Mouse (Mus musculus): Measurements from ENCODE around the gene Osbpl8. TPM values are rescaled to one million over a fixed set of nuclear protein-coding genes. Genes with fewer than 3 reads are reported as not detected.

Gene Osbpl8
- 5.7 and 7.8 TPM in 2 replicates for polyA plus RNA-seq (2012; ENCODE audit: low replicate concordance)

DNA sequence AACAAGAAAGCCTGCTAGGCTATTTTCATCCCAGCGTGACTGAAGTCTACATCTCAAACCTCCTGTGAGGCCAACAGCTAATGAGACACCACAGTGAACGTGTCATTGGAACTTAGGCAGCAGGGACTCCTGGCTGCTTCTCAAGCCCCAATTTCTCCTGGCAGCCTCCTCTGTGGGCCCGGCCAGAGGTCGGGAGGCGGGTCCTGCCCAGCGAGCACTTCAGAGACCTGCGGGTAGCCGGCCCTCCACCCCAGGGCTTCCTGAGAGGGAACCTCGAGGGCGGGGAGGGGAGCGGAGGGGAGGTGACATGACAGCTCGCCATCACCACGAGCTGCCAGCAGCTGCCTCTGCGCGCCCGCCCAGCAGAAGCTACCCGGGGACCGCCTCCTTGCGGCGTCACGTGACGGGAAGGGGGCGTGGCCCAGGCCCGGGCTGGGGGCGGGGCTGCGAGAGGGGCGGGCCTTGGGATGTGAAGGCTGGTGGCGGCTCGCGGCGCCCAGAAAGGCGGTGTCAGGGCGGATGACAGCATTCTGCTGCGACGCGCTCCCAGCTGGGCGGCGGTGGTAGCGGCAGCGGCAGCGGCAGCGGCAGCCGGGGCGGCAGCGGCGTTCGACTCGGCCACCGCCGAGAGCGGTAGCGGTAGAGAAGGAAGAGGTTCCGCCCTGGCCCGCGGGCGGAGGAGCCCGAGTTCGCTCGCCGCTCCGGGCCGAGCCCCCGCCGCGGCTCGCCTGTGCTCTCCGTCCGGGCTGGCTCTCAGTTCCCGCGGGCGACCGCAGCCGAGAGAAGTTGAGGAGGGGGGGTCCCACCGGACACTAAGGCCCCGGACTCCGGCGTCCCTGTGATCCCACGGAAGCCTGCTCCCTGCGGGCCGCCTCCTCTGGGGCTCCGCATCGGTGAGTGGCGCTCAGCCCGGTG lies at the start of gene Osbpl8:
Gene Osbpl8, plus strand, starts transcription at position 449 of the 915 bp plus-strand sequence.

DNA sequence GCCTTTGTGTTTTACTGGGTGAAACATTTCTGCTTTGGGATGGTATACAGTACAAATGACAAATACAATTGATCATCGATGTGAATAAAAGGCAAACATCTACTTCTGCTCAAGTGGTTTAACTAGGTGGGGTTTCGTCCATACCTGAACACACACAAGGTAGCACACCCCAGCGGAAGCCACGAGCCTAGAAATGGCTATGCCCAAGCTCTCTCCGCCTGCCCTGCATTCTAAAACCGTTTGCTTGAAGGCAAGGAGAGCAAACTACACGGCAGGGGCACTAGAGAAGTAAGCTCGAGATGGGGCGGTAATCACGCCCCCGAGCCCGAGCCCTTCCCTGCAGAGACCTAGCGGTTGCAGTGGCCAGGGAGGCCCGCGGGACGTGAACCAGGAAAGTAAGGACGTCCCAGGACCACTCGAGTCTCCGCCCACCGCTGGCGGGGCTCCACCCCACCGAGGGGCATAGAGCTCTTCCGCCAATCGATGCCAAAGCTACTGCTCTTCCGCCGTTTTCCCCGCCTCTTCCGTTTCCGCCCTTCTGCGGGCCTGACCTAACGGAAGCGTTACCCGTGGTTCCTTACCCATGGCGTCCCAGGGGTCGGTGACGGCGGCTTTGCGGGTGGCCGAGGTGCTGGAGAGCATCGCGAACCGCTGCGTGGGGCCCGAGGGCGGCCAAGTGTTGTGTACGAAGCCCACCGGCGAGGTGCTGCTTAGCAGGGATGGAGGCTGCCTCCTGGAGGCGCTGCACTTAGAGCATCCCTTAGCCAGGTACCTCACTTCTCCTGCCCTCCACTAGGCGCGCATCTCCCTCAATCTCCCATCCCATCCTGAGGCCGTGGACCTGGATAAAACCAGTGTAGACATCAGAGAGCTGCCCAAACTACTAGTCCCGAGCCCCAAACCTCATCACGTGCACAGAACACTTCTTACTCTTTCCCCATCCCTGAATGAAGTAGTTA lies 133.9 kb downstream of the Osbpl8 start, which contains the start of gene Bbs10:
Gene Bbs10, plus strand, starts transcription at position 540 of the 959 bp plus-strand sequence.

Other genes with a start within 250 kb of the Osbpl8 start
- 4.7 and 8.4 TPM in 2 replicates for gene Csrp2, start 245.0 kb upstream of the Osbpl8 start, polyA plus RNA-seq (2012; ENCODE audit: low replicate concordance)
- gene Zdhhc17, start 154.6 kb upstream of the Osbpl8 start, polyA plus RNA-seq (2012; ENCODE audit: low replicate concordance), result 0.51 and 3.5 TPM in 2 replicates
- 0.30 and 0.43 TPM in 2 replicates for gene Bbs10, start 133.9 kb downstream of the Osbpl8 start, polyA plus RNA-seq (2012; ENCODE audit: low replicate concordance)

Data from leukemia stem cell, adult 10-12 weeks (primary cell).